Mouse (Mus musculus) C2C12 (cell line): ENCODE measurements around the gene Fam210b.

Source experiments
- CTCF ChIP-seq: IDR thresholded peaks from one replicate; pipeline ENCODE4 v1.5.1; 2011; ENCODE audit not compliant: control insufficient read depth, insufficient read depth, insufficient read length
- MAX ChIP-seq: IDR thresholded peaks from one replicate; pipeline ENCODE4 v1.6.1; 2011; ENCODE audit warnings: mild to moderate bottlenecking, control low read depth
- MYOD1 ChIP-seq: IDR thresholded peaks from one replicate; pipeline ENCODE4 v1.6.1; 2011; ENCODE audit warnings: low read depth; ENCODE audit not compliant: control insufficient read depth, insufficient read length
- MYOG ChIP-seq: IDR thresholded peaks from one replicate; pipeline ENCODE4 v1.6.1; 2011; ENCODE audit not compliant: control insufficient read depth, insufficient read length; ENCODE audit errors: extremely low read depth

GRCm38 (mm10) chr2:172399901-172400300, 54.5 kb downstream of the Fam210b start:
- TF ChIP-seq MYOG = no peak
- no peak for TF ChIP-seq MAX
- no peak for TF ChIP-seq CTCF
- no peak for TF ChIP-seq MYOD1
